Mouse (Mus musculus) 3T3-L1 (cell line): ENCODE data around the gene Irf2bp1.

Source experiments
- DNase-seq: peaks from one replicate; pipeline ENCODE4 v3.0.0-alpha.2; 2015; ENCODE audit warnings: low read depth, low spot score

Irf2bp1 gene

GRCm38 (mm10) chr7:19000421-19000820 is 3.4 kb upstream of the Irf2bp1 start:
- DNase-seq, result no peak

- no peak for DNase-seq
These were observed 2.6 kb upstream of the Irf2bp1 start for GRCm38 (mm10) chr7:19001066-19001806.

GRCm38 (mm10) chr7:19001807-19002085 is 2.1 kb upstream of the Irf2bp1 start:
- no peak for DNase-seq

- DNase-seq, result no peak
These were observed 1.7 kb upstream of the Irf2bp1 start for GRCm38 (mm10) chr7:19002115-19002514.

GRCm38 (mm10) chr7:19002848-19003498 is 871 bp upstream of the Irf2bp1 start:
- peak; percentile 95 for DNase-seq

GRCm38 (mm10) chr7:19004631-19005079 is 811 bp downstream of the Irf2bp1 start:
- DNase-seq, result peak; percentile 47

- DNase-seq, result no peak
These were observed 1.7 kb downstream of the Irf2bp1 start for GRCm38 (mm10) chr7:19005417-19006121.

- peak; percentile 85 for DNase-seq
These were observed 2.6 kb downstream of the Irf2bp1 start for GRCm38 (mm10) chr7:19006476-19006875.

- no peak for DNase-seq
These were observed 3.5 kb downstream of the Irf2bp1 start for GRCm38 (mm10) chr7:19007026-19007977.

GRCm38 (mm10) chr7:19010581-19010980 is 6.7 kb downstream of the Irf2bp1 start:
- peak; percentile 33 for DNase-seq

- DNase-seq, result no peak
These were observed 8.3 kb downstream of the Irf2bp1 start for GRCm38 (mm10) chr7:19012025-19012621.

GRCm38 (mm10) chr7:19012882-19013281 is 9.0 kb downstream of the Irf2bp1 start:
- no peak for DNase-seq

- no peak for DNase-seq
These were observed 10.6 kb downstream of the Irf2bp1 start for GRCm38 (mm10) chr7:19014452-19014851.

- no peak for DNase-seq
These were observed 12.2 kb downstream of the Irf2bp1 start for GRCm38 (mm10) chr7:19016042-19016441.

- no peak for DNase-seq
These were observed 14.1 kb downstream of the Irf2bp1 start for GRCm38 (mm10) chr7:19017909-19018308.

- no peak for DNase-seq
These were observed 17.2 kb downstream of the Irf2bp1 start for GRCm38 (mm10) chr7:19021048-19021447.

- DNase-seq, result no peak
These were observed 18.5 kb downstream of the Irf2bp1 start for GRCm38 (mm10) chr7:19022189-19022958.

GRCm38 (mm10) chr7:19023357-19023814 is 19.5 kb downstream of the Irf2bp1 start, which contains the start of gene Foxa3:
TSS of gene Foxa3 (minus strand) at chr7:19023538.
- DNase-seq, result no peak

- peak; percentile 91 for DNase-seq
These were observed 20.3 kb downstream of the Irf2bp1 start, which contains the start of gene Sympk for GRCm38 (mm10) chr7:19024096-19024506. TSS of gene Sympk (plus strand) at chr7:19024377.
